Mouse (Mus musculus): ENCODE data around the gene Panx3.

The Panx3 gene

DNA sequence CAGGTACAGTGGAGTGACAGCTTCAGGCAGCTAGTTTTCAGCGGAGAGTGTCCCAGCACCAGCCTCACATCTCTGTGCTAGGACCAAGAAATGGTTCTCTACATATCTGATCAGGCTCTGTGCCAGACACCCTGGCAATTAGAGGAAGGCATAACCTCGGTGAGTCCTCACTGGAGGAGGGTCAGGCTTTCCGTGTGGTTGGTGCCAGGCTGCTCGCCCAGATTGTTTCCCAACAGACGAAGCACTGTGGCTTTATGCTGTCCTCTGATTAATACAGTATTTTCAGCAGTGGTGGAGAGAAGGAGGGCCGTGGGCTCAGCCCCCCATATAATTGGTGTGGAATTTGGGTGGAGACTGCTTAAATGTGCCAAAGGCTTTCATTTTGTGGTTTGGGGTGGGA is at the start of gene Panx3:
Gene Panx3, minus strand, starts transcription at position 121 of the 400 bp plus-strand sequence.
- no peak for DNase-seq (ENCODE audit: low read depth, low spot score)

DNA sequence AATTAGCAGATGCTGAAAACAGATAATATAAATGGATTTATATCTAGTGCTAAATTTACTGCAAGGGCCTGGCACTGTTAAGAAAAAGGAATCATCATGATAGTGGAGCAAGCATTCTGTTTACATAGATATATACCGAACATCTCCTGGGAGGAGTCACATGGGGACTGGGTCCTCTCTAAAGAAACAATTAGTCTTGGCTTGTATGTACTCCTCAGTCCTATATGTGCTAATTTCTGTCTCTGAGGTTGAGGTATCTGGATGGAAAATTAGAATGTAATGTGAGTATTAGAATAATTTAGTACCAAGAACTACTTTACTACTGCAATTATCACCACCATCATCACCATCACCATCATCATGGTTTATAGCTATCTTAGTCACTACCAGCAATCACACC is 47.1 kb upstream of the Panx3 start, which contains the start of gene Olfr160:
Gene Olfr160, minus strand, starts transcription at position 101 of the 400 bp plus-strand sequence.
- DNase-seq (ENCODE audit: low read depth, low spot score): no peak

DNA sequence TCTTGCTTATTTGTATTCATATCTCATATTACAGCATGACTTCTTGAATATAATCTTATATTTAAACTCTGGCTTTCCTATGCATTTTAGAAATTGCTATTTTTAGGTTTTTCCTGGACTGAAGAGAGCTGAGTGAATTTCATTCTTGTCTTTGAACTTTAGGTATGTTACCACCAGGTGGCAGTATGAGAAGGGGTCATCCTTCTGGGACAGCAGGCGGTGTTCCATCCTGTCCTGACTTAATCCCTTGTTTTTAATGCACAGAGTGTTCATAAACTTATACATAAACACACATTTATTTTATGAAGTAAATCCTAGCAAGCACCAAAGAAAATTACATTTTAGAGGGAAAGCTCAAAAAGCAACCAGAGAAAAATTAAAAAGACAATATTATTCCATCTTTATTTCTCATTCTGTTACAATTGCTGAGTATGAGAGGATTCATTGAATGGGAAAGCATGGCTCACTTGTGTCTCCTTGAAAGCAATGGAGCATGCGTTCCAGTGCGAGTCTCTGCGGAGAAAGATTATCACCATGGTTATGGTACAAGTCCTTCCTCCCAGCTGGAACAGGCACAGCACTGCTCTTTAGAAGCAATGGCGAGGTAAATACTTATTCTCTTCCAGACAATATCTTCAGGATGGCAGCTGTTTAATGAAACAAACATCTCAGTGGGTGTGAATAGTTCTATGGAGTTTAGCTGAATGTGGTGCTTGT is 21.1 kb upstream of the Panx3 start:
- DNase-seq (ENCODE audit: low read depth, low spot score): peak; percentile 23

DNA sequence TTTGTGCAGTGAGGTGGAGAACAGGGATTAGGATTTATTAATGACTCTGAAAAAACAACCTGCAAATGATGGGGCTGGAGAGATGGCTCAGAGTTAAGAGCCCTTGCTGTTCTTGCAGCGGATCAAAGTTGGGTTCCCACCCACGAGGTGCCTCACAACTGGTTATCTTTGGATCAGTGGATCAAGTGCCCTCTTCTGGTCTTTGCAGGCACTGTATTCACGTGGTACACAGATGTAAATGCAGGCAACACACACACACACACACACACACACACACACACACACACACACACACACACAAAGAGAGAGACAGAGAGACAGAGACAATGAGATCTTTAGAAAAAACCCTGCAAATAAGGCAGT is 18.9 kb upstream of the Panx3 start:
- DNase-seq (ENCODE audit: low read depth, low spot score): no peak

DNA sequence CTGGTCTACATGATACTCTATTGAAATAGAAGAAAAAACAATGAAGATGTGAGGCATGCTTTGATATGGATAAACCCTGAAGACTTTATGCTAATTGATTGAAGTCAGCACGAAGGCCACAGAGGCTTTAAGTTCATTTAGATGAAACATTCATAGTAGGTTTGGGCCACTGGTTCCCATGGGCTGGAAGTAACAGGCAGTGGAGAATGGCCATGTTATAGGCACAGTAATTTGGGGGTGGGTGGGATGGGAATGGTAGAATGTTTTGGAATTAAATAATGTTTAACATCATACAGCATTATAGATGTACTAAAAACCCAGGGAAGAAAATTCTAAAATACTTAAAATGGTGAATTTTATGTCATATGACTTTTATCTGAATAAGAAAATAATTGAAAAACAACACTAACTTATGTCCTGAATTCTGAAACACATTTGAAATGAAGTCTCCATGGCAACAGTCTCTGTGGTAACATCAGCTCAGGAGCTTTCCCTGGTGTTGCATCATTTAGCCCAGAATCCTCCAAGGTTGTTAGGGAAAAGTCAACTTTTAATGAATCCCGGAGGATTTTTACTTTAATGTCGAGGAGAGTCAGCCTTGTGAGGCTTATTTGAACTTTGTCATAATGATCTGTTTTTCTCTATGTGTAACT is 18.4 kb upstream of the Panx3 start:
- DNase-seq (ENCODE audit: low read depth, low spot score): no peak

DNA sequence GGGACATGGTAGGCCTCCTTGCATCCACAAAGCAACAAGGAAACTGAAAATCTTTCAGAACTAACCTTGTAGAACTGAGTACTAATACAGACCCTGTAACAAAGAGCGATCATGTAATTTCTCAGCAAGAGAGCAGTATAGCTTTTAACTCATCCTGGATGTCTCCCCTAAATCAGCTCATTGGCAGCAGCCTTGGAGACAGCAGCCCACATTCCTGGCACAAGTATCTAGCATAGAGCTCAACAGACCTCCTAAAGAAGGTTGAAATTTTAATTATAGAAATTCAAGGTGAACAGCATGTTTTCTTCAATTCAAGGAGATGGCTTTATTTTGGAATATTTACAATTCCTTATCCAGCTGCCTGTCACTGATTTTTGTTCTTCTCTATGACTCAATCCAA is 12.1 kb upstream of the Panx3 start:
- DNase-seq (ENCODE audit: low read depth, low spot score): no peak

DNA sequence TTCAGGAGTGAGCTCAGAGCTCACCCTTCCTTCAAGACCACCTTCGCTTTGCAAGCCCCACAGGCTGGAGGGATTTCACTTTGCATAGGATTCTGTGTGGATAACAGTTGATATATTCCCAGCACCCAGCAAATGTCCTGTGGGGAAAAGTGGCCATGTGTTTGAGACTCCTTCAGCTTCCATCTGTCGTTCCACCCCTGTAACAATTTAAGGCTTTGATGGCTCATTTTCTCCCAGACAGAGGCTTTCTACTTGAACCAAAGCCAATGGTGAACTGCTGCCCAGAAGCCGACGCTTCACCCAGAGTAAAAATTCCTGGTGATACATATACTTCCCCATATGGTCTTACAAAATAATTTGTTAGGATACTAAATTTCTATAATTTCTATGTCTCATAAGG is 6.3 kb upstream of the Panx3 start:
- no peak for DNase-seq (ENCODE audit: low read depth, low spot score)

DNA sequence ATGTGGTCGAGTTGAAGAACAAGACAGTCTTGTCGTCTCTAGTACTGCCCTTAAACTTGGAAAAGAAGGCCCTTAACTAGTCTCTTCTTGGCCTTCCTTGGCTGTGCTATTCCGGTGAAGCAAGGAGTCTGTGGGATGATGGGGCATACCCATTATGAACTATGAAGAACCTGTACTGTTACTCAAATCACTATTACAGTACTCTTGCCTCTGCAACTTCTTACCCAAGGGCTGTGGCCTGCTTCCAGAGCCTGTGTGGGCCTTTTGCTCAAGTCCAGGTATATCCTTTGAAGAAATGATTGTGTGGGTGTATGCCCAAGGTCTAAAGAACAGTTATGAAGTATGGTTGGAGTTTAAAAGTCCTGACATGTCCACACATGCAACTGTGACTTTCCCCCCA is 1.2 kb upstream of the Panx3 start:
- DNase-seq (ENCODE audit: low read depth, low spot score): no peak

DNA sequence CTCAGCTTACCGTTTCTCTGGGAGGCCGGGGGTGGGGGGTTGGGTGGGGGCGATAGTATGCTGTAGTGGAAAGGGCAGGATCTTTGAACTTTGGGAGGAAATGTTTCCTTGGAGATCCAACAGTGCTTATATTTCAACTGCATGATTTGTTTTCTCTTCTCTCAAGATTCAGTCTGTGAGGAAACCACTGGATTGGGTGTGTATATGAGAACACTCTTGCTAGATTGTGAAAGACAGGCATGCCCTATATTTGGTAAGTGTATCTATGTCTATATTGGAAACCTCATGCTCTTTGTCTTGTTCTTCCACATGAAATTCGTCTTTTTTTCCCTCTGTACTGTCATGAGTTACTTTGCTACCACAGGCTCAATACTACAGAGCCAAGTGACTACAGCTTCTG is 643 bp upstream of the Panx3 start:
- no peak for DNase-seq (ENCODE audit: low read depth, low spot score)

DNA sequence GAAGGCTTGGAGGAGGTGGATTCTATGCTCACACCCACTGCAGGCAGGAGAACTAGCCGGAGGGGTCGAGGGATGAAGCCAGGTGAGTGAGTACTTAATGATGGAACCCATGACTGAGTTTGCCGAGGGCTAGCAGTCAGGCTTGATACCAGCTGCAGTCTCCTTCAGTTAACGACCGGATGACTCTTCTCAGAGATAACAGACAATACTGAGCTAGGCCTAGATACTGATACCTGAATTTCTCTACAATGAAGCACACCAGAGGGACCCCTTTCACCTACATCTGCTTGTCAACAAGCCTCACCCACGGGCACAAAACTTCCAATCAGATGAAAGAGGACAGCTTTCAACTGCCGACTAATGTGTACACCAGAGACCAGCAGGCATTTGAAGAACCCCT is 3.0 kb downstream of the Panx3 start:
- DNase-seq (ENCODE audit: low read depth, low spot score): no peak

DNA sequence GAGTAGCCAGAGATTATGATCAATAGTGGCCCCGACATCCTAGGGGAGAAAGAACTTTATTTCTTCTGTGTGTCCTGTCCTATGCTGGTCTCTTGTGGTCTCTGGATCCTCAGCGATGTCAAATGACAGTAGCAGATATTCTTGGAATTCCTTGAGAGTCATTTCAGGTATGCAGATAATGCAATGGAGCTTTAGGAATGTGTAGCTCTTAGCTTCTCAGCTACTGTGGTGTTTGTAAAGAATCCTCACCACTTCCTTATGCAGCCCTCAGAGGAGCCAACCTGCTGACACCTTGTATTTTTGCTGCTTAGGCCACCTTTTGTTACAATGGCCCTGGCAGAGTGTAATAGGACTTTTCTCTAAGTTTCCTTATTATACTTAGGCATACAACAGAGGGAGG is 4.4 kb downstream of the Panx3 start:
- DNase-seq (ENCODE audit: low read depth, low spot score): no peak

DNA sequence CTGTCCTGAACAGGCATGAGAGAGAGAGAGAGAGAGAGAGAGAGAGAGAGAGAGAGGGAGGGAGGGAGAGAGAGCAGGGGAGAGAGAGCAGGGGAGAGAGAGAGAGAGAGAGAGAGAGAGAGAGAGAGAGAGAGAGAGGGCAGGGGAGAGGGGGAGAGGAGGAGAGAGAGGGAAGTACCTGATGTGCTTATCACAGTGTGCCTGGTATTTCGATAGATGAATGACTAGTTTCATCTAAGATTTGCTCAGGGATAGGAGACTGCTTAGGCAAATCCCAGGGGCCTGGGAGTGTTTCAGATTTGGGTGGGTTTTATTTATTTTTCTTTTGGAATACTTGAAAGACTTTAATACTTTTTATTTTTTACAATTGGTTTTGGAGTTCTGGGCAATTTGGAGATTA is 5.8 kb downstream of the Panx3 start:
- DNase-seq (ENCODE audit: low read depth, low spot score): no peak

DNA sequence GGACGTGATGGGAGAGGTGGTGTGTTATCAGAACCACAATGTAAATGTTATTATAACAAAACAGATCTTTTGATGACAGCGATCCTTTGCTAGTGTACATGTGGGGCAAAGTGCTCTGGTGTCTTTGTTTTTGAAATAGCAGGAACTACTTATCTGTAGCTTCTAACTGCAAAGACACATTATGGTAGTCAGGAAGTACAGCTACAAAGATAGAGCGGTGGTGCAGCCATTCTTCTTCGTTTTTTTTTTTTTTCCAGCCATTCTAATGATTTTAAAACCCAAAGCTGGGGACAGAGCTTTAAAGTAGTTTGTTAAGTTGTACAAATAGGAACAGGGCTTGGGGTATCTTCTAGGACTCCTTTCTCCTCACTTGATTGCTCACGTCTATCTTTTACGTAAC is 9.6 kb downstream of the Panx3 start:
- no peak for DNase-seq (ENCODE audit: low read depth, low spot score)

DNA sequence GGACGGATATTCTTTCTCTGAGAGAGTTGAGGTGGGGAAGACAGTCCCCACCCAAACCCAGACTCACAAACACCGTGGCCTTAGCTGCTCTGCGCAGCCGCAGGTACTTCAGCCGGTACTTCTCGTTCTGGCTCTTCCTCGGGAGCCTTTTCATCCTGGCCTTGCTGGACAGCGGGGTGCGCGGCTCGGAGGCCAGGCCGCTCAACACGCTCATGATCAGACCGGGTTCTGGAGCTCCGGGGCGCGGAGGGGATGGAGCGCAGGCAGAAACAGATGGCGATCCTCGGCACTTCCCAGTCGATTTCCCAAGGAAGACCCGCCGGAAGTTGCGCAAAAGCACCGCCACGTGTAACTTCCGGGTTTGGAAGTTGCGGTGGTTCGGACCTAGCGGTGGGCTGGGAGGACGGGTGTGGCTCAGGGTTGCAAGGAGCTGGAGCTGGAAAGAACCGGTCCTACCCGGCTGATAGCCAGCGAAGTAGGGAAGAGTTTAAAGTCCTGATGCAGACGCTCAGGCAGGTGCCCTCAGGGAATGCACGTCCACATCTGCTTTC is 12.0 kb downstream of the Panx3 start, which contains the start of gene Tbrg1:
Gene Tbrg1, minus strand, starts transcription at position 382 of the 551 bp plus-strand sequence.
- peak; percentile 71 for DNase-seq (ENCODE audit: low read depth, low spot score)

DNA sequence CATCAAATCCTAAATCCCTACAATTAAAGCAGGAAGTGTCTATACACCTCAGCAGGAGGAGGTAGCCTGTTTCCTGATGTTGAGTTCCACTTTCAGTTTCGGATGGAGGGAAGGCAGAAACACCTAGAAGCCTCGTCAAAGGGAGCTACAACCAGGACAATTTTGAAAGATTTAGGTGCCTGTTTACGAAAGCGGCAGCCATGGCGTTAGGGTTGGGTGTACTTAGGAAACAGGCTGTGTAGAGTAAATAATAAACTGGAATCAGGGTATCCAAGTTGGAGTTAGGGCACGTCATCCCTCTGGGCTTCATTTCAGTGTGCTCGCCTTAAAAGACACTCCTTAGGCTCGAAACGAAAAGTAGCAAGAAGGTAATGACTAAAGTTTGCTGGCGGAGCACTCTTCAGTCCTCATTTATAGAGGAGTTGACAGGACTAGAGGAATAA is 12.6 kb downstream of the Panx3 start:
- peak; percentile 76 for DNase-seq (ENCODE audit: low read depth, low spot score)

DNA sequence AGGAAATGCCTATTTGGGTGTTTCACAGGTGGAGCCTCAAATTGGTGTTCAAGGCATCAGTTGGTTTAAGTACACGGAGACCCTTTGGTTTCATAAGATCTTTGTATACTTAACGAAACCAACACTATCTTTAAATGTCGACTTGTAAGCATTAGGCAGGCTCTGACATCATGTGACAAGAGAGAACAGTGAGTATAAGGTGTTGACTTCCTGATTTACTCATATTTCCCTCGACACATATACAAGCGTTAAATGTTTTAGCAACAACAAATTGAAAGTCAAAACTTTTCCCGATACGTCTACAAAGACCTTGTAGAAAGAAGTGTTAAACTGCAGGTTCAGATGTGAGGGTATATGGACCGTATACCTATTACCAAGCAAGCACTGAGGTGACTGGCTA is 13.1 kb downstream of the Panx3 start:
- DNase-seq (ENCODE audit: low read depth, low spot score): peak; percentile 56

DNA sequence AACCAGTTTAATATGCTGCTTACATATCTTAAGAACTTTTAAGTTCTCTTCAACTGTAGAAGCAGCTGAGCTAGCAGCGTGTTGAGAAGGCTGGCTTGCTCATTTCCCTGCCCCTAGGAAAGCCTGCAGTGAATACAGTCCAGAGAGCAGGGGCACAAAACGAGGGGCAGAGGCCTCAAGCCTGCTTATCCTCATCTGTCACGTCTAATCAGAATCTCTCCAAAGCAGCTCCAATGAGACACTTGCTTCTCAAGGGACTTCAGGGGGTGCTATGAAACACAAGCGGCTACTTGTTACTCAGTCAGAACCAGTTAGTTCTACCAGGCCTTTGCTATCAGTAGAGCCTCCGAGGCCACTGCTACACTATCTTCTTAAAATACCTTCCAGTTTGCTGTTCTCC is 15.2 kb downstream of the Panx3 start:
- DNase-seq (ENCODE audit: low read depth, low spot score): no peak

DNA sequence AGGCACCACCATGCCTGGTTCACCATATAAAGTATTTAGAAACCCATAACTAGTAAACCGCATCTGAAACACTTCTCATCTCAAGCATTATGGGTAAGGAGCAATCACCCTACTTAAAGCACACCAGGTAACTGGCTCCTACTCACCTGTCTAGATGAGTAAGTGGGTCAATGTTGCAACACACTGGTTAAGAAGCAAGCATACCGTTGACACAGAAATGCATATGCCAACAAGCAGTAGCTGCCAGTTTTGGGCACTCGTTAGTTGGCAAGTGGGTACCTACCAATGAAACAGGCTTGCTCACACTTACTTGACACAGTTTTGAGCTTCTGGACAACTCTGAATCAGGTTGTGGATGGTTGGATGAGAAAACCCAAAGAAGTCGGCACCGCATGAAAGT is 18.4 kb downstream of the Panx3 start:
- no peak for DNase-seq (ENCODE audit: low read depth, low spot score)

DNA sequence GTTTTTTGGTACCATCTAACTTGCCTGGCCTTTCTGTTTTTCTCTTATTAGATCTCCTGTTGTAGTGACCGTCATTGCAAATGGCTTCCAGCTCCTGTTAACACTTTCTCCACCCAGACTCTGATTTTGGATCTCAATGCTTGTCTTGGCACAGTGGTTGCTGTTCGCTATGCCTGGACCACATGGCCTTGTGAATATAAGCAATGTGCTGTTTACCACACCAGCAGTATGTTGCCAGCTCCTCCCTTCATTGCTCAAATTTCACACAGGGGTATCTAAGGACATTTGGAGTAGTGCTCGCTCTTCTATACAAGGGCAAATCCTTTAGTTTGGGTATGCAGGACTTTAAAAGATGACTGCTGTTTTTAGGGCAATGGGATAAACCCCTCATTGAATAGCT is 22.8 kb downstream of the Panx3 start:
- DNase-seq (ENCODE audit: low read depth, low spot score): no peak

DNA sequence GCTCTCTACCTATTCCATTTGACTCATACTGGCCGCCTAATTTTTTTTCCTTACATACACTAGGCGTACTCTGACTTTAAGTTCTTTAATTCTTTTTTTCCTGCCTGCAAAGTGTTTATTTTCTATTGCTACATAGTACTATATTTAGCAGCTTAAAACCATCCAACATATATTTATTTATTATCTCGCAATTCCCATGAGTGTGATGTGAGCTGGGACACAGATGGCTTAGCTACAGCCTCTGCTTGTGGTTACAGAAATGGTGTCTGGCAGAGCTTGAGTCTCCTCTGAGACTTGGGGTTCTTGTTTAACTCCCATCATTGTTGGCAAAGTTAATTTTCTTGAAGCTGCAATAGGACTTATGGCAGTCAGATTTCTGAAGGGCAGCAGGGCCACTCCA is 30.3 kb downstream of the Panx3 start:
- DNase-seq (ENCODE audit: low read depth, low spot score): no peak

DNA sequence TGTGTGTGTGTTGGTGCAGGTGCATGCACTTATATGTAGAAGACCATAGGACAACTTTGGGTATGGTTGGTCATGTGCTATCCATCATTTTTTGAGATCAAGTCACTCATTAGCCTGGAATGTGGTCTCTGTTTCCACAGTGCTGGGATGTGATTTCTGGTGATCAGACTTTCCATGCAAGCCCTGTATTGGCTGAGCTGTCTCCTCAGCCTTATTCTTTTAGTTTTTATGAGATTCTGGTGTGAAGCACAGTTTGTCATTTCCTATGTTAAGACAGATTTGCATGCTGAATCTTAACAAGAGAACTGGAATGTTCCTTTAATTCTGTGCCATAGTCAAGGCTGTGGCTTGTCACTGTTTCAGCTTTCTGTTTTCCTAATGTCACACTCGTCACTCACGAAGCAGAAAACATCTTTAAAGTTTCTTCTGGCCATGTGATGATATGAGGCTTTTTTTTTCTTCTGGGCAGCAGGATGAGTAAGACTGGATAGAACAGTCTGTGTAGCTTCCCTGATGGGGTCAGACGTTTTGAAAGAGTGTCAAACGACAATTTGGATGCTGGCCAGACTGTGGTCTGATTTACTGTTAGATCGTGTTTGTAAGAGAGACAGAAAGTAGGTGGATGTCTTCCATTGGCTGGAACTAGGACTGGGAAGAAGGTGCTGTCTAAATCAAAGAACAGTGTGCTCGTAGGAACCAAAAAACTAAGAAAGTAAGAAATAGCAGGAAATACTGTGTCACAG is 32.1 kb downstream of the Panx3 start:
- no peak for DNase-seq (ENCODE audit: low read depth, low spot score)

DNA sequence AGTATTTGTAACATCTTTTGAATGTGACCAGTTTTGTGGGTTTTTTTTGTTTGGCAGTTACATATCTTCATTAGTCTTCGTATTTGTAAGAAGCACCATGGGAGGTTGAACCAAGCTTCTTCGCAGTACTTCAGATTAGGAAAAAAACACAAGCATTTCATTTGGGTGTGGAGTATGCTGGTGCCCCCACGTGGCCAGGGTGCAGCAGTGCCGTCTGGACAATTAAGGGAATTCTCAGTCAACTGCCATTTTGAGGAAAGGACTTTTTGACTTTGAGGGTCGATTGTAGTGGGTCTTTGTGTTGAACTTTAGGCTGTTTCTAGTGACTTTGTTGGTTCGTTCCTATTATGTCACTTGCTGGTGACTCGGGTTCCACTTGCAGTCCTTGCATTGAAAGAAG is 32.7 kb downstream of the Panx3 start:
- DNase-seq (ENCODE audit: low read depth, low spot score): peak; percentile 66
